Mouse (Mus musculus) liver, adult 2 months (tissue): Measurements from ENCODE around the gene Sult4a1.

Experiments
- CTCF ChIP-seq: fragments of 200-500 bp; IDR thresholded peaks from 2 replicates; pipeline ENCODE4 v1.5.1; 2011; ENCODE audit warnings: low read depth, low read length, control low read depth
- POLR2A ChIP-seq: fragments of 200-500 bp; IDR thresholded peaks from 2 replicates; pipeline ENCODE4 v1.6.1; 2011; ENCODE audit warnings: low read length, control low read depth; ENCODE audit not compliant: insufficient read depth; ENCODE audit errors: extremely low read depth

DNA sequence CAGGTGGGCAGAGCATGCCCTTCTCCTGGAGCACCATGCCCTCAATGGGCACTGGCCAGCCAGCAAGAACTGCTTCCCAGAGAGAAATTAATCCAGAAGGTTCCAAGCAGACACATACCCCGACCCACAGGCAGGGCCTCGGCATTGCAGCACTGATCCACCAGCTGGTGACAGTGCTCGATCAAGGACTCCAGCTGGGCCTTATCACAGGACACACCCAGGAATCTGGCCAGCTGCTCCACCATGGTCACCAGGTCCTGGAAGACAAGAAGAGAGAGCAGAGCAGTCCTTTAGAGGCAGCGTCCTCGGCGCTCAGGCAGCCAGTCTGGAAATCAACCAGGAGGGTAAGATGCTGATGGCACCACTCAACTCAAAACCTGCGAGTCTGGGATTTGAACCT is 25.5 kb downstream of the Sult4a1 start:
- no peak for TF ChIP-seq CTCF
- TF ChIP-seq POLR2A = no peak
